Mouse (Mus musculus) heart, embryonic 10.5 days (tissue): ENCODE measurements around the gene Kdm7a. TPM values are rescaled to one million over a fixed set of nuclear protein-coding genes. Genes with fewer than 3 reads are reported as not detected.

ENCODE experiments used
- DNase-seq: peaks from one replicate; pipeline ENCODE4 v3.0.0-alpha.2; 2017; ENCODE audit warnings: low spot score
- H3K27ac ChIP-seq: fragments of 300-500 bp; sonication (generic); 2 replicates; pipeline ENCODE4 v1.5.1; 2016; ENCODE audit warnings: mild to moderate bottlenecking
- H3K27me3 ChIP-seq: fragments of 300-500 bp; sonication (generic); 2 replicates; pipeline ENCODE4 v1.6.1; 2016; ENCODE audit warnings: mild to moderate bottlenecking; ENCODE audit not compliant: poor library complexity, insufficient read depth, severe bottlenecking
- H3K36me3 ChIP-seq: fragments of 300-500 bp; sonication (generic); 2 replicates; pipeline ENCODE4 v1.6.1; 2016; ENCODE audit warnings: mild to moderate bottlenecking, moderate library complexity
- H3K4me1 ChIP-seq: fragments of 300-500 bp; sonication (generic); 2 replicates; pipeline ENCODE4 v1.6.1; 2016; ENCODE audit warnings: mild to moderate bottlenecking
- H3K4me3 ChIP-seq: fragments of 300-500 bp; sonication (generic); 2 replicates; pipeline ENCODE4 v1.5.1; 2016; ENCODE audit warnings: mild to moderate bottlenecking, moderate library complexity
- H3K9me3 ChIP-seq: fragments of 300-500 bp; sonication (generic); 2 replicates; pipeline ENCODE4 v1.6.1; 2016; ENCODE audit warnings: mild to moderate bottlenecking, moderate library complexity
- WGBS: fragments of 180-500 bp; shearing (Covaris S2); methylation state at CpG from one replicate; pipeline ENCODE4 v1.1.7; 2016; 5-methylcytosine and 5-hydroxymethylcytosine counted together
- polyA plus RNA-seq: library from polyadenylated mRNA; unstranded; fragments of >200 nt; fragmentation: Nextera tagmentation; extraction: Ambion mirVana; gene quantifications from 2 replicates; pipeline ENCODE4 v1.2.1, GENCODE M21; 2016

Kdm7a gene
- polyA plus RNA-seq, 1 experiment from 2014 or later, result 5.7 TPM

GRCm38 (mm10) chr6:39203236-39203635 lies 3.4 kb downstream of the Kdm7a start:
- DNase-seq, result peak; percentile 89
- Histone ChIP-seq H3K27me3 (no peaks in the 10 kb centered on the region), H3K27ac (0 out of 2 replicates have a peak overlapping the region, but pooled peaks have one; percentile 47), H3K4me3 (no peak overlapping the region), H3K4me1 (peaks cover 5% of the 10 kb centered on the region), H3K9me3 (no peaks in the 10 kb centered on the region), H3K36me3 (no peaks in the 10 kb centered on the region)
- WGBS, result 60% methylated on average over 4 of the region's 4 CpGs

GRCm38 (mm10) chr6:39193006-39193405 lies 13.6 kb downstream of the Kdm7a start:
- Histone ChIP-seq H3K4me3 (no peak overlapping the region), H3K36me3 (peaks cover 4% of the 10 kb centered on the region; the same call in 1 of the 2 replicates), H3K27me3 (no peaks in the 10 kb centered on the region), H3K9me3 (no peaks in the 10 kb centered on the region), H3K4me1 (peaks cover 6% of the 10 kb centered on the region; the same call in 1 of the 2 replicates), H3K27ac (no peak overlapping the region)
- 92% methylated on average over 5 of the region's 5 CpGs for WGBS
- no peak for DNase-seq

- H3K36me3 ChIP-seq, result peaks cover 4% of the 10 kb centered on the region; the same call in 1 of the 2 replicates
- H3K27ac ChIP-seq, result no peak overlapping the region
- H3K4me1 ChIP-seq, result peaks cover 6% of the 10 kb centered on the region; the same call in 1 of the 2 replicates
- H3K27me3 ChIP-seq, result no peaks in the 10 kb centered on the region
- H3K9me3 ChIP-seq, result no peaks in the 10 kb centered on the region
- no peak for DNase-seq
- 52% methylated on average over 2 of the region's 2 CpGs for WGBS
- no peak overlapping the region for H3K4me3 ChIP-seq
These were observed 15.1 kb downstream of the Kdm7a start for GRCm38 (mm10) chr6:39191518-39191917.

GRCm38 (mm10) chr6:39187227-39187626 lies 19.4 kb downstream of the Kdm7a start:
- H3K36me3 ChIP-seq, result peaks cover 7% of the 10 kb centered on the region
- no peaks in the 10 kb centered on the region for H3K9me3 ChIP-seq
- DNase-seq, result no peak
- no peaks in the 10 kb centered on the region for H3K27me3 ChIP-seq
- no peak overlapping the region for H3K4me3 ChIP-seq
- 30% methylated on average over 2 of the region's 2 CpGs for WGBS
- H3K4me1 ChIP-seq, result peaks cover 11% of the 10 kb centered on the region; the same call in 1 of the 2 replicates
- H3K27ac ChIP-seq, result no peak overlapping the region

- H3K9me3 ChIP-seq, result no peaks in the 10 kb centered on the region
- DNase-seq, result no peak
- H3K4me1 ChIP-seq, result no peaks in the 10 kb centered on the region
- 62% methylated on average over 1 of the region's 1 CpGs for WGBS
- peaks cover 20% of the 10 kb centered on the region for H3K36me3 ChIP-seq
- H3K27me3 ChIP-seq, result no peaks in the 10 kb centered on the region
- no peak overlapping the region for H3K27ac ChIP-seq
- H3K4me3 ChIP-seq, result no peak overlapping the region
These were observed 37.5 kb downstream of the Kdm7a start for GRCm38 (mm10) chr6:39169089-39169488.

GRCm38 (mm10) chr6:39164891-39165290 lies 41.7 kb downstream of the Kdm7a start:
- H3K9me3 ChIP-seq, result no peaks in the 10 kb centered on the region
- WGBS, result 100% methylated on average over 1 of the region's 1 CpGs
- H3K4me3 ChIP-seq, result no peak overlapping the region
- H3K36me3 ChIP-seq, result peaks cover 36% of the 10 kb centered on the region
- H3K4me1 ChIP-seq, result no peaks in the 10 kb centered on the region
- no peak for DNase-seq
- H3K27me3 ChIP-seq, result no peaks in the 10 kb centered on the region
- H3K27ac ChIP-seq, result no peak overlapping the region

GRCm38 (mm10) chr6:39161975-39162374 lies 44.6 kb downstream of the Kdm7a start:
- H3K4me3 ChIP-seq, result no peak overlapping the region
- H3K9me3 ChIP-seq, result no peaks in the 10 kb centered on the region
- peaks cover 37% of the 10 kb centered on the region; the same call in 1 of the 2 replicates for H3K36me3 ChIP-seq
- no peaks in the 10 kb centered on the region for H3K4me1 ChIP-seq
- DNase-seq, result no peak
- WGBS, result 88% methylated on average over 6 of the region's 6 CpGs
- no peak overlapping the region for H3K27ac ChIP-seq
- no peaks in the 10 kb centered on the region for H3K27me3 ChIP-seq

- Histone ChIP-seq H3K27me3 (no peaks in the 10 kb centered on the region), H3K4me3 (no peak overlapping the region), H3K36me3 (peaks cover 64% of the 10 kb centered on the region), H3K9me3 (no peaks in the 10 kb centered on the region), H3K4me1 (no peaks in the 10 kb centered on the region), H3K27ac (no peak overlapping the region)
- 70% methylated on average over 6 of the region's 6 CpGs for WGBS
- DNase-seq, result no peak
These were observed 60.5 kb downstream of the Kdm7a start for GRCm38 (mm10) chr6:39146041-39146440.

GRCm38 (mm10) chr6:39132556-39132955 lies 74.0 kb downstream of the Kdm7a start:
- Histone ChIP-seq H3K4me3 (no peak overlapping the region), H3K27ac (no peak overlapping the region), H3K4me1 (no peaks in the 10 kb centered on the region), H3K27me3 (no peaks in the 10 kb centered on the region), H3K36me3 (peaks cover 20% of the 10 kb centered on the region), H3K9me3 (peaks cover 1% of the 10 kb centered on the region; the same call in 1 of the 2 replicates)
- DNase-seq, result no peak
- 65% methylated on average over 5 of the region's 5 CpGs for WGBS

- DNase-seq, result no peak
- H3K9me3 ChIP-seq, result peaks cover 7% of the 10 kb centered on the region; the same call in 1 of the 2 replicates
- peaks cover 20% of the 10 kb centered on the region for H3K36me3 ChIP-seq
- no peak overlapping the region for H3K4me3 ChIP-seq
- 48% methylated on average over 4 of the region's 4 CpGs for WGBS
- H3K27ac ChIP-seq, result no peak overlapping the region
- no peaks in the 10 kb centered on the region for H3K4me1 ChIP-seq
- no peaks in the 10 kb centered on the region for H3K27me3 ChIP-seq
These were observed 75.1 kb downstream of the Kdm7a start for GRCm38 (mm10) chr6:39131480-39131879.

- Histone ChIP-seq H3K9me3 (peaks cover 7% of the 10 kb centered on the region; the same call in 1 of the 2 replicates), H3K4me1 (no peaks in the 10 kb centered on the region), H3K27me3 (no peaks in the 10 kb centered on the region), H3K27ac (no peak overlapping the region), H3K4me3 (no peak overlapping the region), H3K36me3 (no peaks in the 10 kb centered on the region)
- DNase-seq, result no peak
These were observed 81.9 kb downstream of the Kdm7a start for GRCm38 (mm10) chr6:39124719-39125118.

- Histone ChIP-seq H3K9me3 (0 out of 2 replicates have a peak, but pooled peaks cover 4% of the 10 kb centered on the region), H3K4me3 (no peak overlapping the region), H3K36me3 (0 out of 2 replicates have a peak, but pooled peaks cover 3% of the 10 kb centered on the region), H3K27me3 (peaks cover 33% of the 10 kb centered on the region), H3K27ac (no peak overlapping the region), H3K4me1 (peaks cover 16% of the 10 kb centered on the region)
- no peak for DNase-seq
- WGBS, result 56% methylated on average over 3 of the region's 3 CpGs
These were observed 85.9 kb downstream of the Kdm7a start for GRCm38 (mm10) chr6:39120685-39121084.

GRCm38 (mm10) chr6:39118456-39118881 lies 88.1 kb downstream of the Kdm7a start:
- no peak for DNase-seq
- Histone ChIP-seq H3K4me1 (peaks cover 16% of the 10 kb centered on the region), H3K27ac (peak overlapping the region; percentile 93), H3K36me3 (0 out of 2 replicates have a peak, but pooled peaks cover 3% of the 10 kb centered on the region), H3K4me3 (peak overlapping the region; percentile 82), H3K9me3 (0 out of 2 replicates have a peak, but pooled peaks cover 4% of the 10 kb centered on the region), H3K27me3 (peaks cover 33% of the 10 kb centered on the region)
- WGBS, result 11% methylated on average over 49 of the region's 49 CpGs
